Mouse (Mus musculus) liver, embryonic 12.5 days (tissue): ENCODE results near the gene Ralgds. TPM values are rescaled to one million over a fixed set of nuclear protein-coding genes. Genes with fewer than 3 reads are reported as not detected.
A peak's percentile ranks its signal among the peaks of the same experiment; 100 is the strongest.

Experiments used
- ATAC-seq: fragments of 200-750 bp; cut with Nextera tagmentation; 2 replicates; pipeline ENCODE4 v1.8.0; 2017; ENCODE audit warnings: moderate number of reproducible peaks, mild to moderate bottlenecking, moderate library complexity
- H3K27ac ChIP-seq: fragments of 300-500 bp; sonication (generic); 2 replicates; pipeline ENCODE4 v1.5.1; 2016; ENCODE audit warnings: mild to moderate bottlenecking
- H3K27me3 ChIP-seq: fragments of 300-500 bp; sonication (generic); replicated peaks from 2 replicates; pipeline ENCODE4 v1.6.1; 2016; ENCODE audit warnings: mild to moderate bottlenecking, moderate library complexity
- H3K36me3 ChIP-seq: fragments of 300-500 bp; sonication (generic); 2 replicates; pipeline ENCODE4 v1.6.1; 2016; ENCODE audit warnings: mild to moderate bottlenecking, moderate library complexity
- H3K4me1 ChIP-seq: fragments of 300-500 bp; sonication (generic); 2 replicates; pipeline ENCODE4 v1.6.1; 2016
- H3K4me2 ChIP-seq: fragments of 300-500 bp; sonication (generic); 2 replicates; pipeline ENCODE4 v1.6.1; 2016; ENCODE audit warnings: mild to moderate bottlenecking, moderate library complexity
- H3K4me3 ChIP-seq: fragments of 300-500 bp; sonication (generic); 2 replicates; pipeline ENCODE4 v1.5.1; 2016; ENCODE audit warnings: mild to moderate bottlenecking, moderate library complexity
- H3K9ac ChIP-seq: fragments of 300-500 bp; sonication (generic); 2 replicates; pipeline ENCODE4 v1.6.1; 2016; ENCODE audit warnings: mild to moderate bottlenecking, moderate library complexity
- H3K9me3 ChIP-seq: fragments of 300-500 bp; sonication (generic); replicated peaks from 2 replicates; pipeline ENCODE4 v1.6.1; 2016; ENCODE audit warnings: mild to moderate bottlenecking, moderate library complexity
- WGBS: fragments of 180-500 bp; shearing (Covaris S2); methylation state at CpG from one replicate; pipeline ENCODE4 v1.1.7; 2016; ENCODE audit not compliant: insufficient replicate concordance; 5-methylcytosine and 5-hydroxymethylcytosine counted together
- polyA plus RNA-seq: library from polyadenylated mRNA; unstranded; fragments of >200 nt; fragmentation: Nextera tagmentation; extraction: Ambion mirVana; gene quantifications from 2 replicates; pipeline ENCODE4 v1.2.1, GENCODE M21; 2016

The Ralgds gene
- polyA plus RNA-seq, 1 experiment from 2014 or later: 4.3 TPM

- no peak for ATAC-seq
- Histone ChIP-seq H3K9ac (peak overlapping the region; percentile 76), H3K4me3 (no peak overlapping the region), H3K4me1 (peaks cover 99% of the 10 kb centered on the region), H3K27me3 (no peaks in the 10 kb centered on the region), H3K36me3 (no peaks in the 10 kb centered on the region), H3K27ac (peak overlapping the region; percentile 96), H3K4me2 (peak overlapping the region; percentile 64), H3K9me3 (peaks cover 4% of the 10 kb centered on the region; the same call in 1 of the 2 replicates)
- 16% methylated on average over 6 of the region's 6 CpGs for WGBS
These were observed 86.6 kb downstream of the Ralgds start for GRCm38 (mm10) chr2:28599569-28599900.

DNA sequence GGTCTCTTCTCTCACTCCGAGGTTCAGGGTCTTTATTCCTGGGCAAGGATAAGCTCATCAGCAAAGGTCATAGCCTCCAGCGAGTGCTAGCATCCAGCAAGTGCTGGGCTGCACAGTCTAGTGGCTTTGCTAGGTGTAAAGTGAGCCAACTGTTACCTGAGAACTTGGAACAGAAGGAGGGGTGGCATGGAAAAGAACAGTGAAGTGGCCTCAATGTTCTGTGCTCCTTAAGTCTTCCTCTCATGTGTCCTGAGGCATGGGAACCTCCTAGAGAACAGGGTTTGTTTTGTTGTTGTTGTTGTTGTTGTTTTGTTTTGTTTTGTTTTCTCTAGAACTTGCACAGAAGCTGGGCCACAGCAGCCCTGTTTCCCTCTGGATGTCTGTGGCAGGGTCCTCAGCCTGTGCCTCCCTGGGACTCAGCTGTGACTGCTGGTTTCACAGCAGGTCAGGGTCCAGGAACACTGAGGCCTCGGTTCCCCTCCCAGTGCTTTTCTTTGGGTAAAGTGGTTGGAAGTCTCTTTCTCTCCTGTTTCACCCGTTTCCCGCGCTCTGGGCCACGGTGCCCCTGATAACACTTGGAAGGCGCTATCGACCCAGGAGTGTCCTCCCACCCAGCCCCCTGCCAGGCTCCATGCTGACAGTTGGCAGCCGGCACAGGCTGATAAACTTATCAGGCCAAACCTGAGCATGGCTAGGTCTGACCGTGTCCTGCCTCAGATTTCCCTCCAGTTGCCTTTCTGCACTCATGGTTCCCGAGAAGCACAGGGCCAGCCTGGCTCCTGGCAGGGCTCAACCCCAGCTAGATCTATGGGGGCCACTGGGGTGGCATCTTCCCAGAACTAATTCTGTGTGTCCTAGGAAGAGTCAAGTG lies 89.0 kb downstream of the Ralgds start:
- Histone ChIP-seq H3K27me3 (no peaks in the 10 kb centered on the region), H3K9me3 (peaks cover 3% of the 10 kb centered on the region; the same call in 1 of the 2 replicates), H3K4me3 (peak overlapping the region; percentile 28; the same call in 1 of the 2 replicates), H3K4me1 (peaks cover 93% of the 10 kb centered on the region), H3K36me3 (no peaks in the 10 kb centered on the region), H3K27ac (peak overlapping the region; percentile 96), H3K4me2 (peak overlapping the region; percentile 67), H3K9ac (peak overlapping the region; percentile 83)
- 10% methylated on average over 12 of the region's 12 CpGs for WGBS
- peak; percentile 87 for ATAC-seq

Other genes starting within 250 kb of the Ralgds start
- 0.37 and 0.42 TPM in 2 replicates for gene Ppp1r26, start 66.3 kb upstream of the Ralgds start, polyA plus RNA-seq
- gene 1700007K13Rik, start 46.8 kb upstream of the Ralgds start, polyA plus RNA-seq: not detected in 2 replicates
- 39.8 and 41.0 TPM in 2 replicates for gene Mrps2, start 45.1 kb upstream of the Ralgds start, polyA plus RNA-seq
- gene Gbgt1, start 16.2 kb upstream of the Ralgds start, polyA plus RNA-seq: 0.37 and 0.39 TPM in 2 replicates
- gene Gm10134, start 7.0 kb upstream of the Ralgds start, polyA plus RNA-seq: 0.64 and 0.71 TPM in 2 replicates
- gene Cel, start 50.3 kb downstream of the Ralgds start, polyA plus RNA-seq: not detected in 2 replicates
- 24.9 and 26.3 TPM in 2 replicates for gene Gtf3c5, start 70.6 kb downstream of the Ralgds start, polyA plus RNA-seq
- gene Gfi1b, start 108.9 kb downstream of the Ralgds start, polyA plus RNA-seq: 117 and 121 TPM in 2 replicates
- 12.5 and 13.6 TPM in 2 replicates for gene Tsc1, start 128.1 kb downstream of the Ralgds start, polyA plus RNA-seq
- gene Spaca9, start 186.6 kb downstream of the Ralgds start, polyA plus RNA-seq: 1.9 and 2.6 TPM in 2 replicates
- gene Ak8, start 187.0 kb downstream of the Ralgds start, polyA plus RNA-seq: 0.14 and 0.35 TPM in 2 replicates